Mouse (Mus musculus) right cerebral cortex, postnatal 10 days (tissue): ENCODE measurements at regions not wholly inside any gene's neighbourhood (a gene's known extent, or its start where the extent isn't known, plus 50 kb on each side); places are given as distances from the start of the nearest gene placed in this dataset.

ENCODE experiments used
- DNase-seq, 2 experiments: peaks; one replicate each; pipeline ENCODE4 v3.0.0; 2021; ENCODE audit warnings: low spot score in 2 of 2

- no peak for DNase-seq
These were observed 68.0 kb upstream of the Ppm1b start for GRCm38 (mm10) chr17:84888525-84888924.

GRCm38 (mm10) chr17:84890871-84891599 lies 65.5 kb upstream of the Ppm1b start:
- DNase-seq = peak in 1 of 2 experiments; percentile 35

- no peak for DNase-seq
These were observed 63.1 kb upstream of the Ppm1b start for GRCm38 (mm10) chr17:84893273-84894033.

- DNase-seq = no peak
These were observed 61.0 kb upstream of the Ppm1b start for GRCm38 (mm10) chr17:84895526-84895925.

- no peak for DNase-seq
These were observed 60.0 kb upstream of the Ppm1b start for GRCm38 (mm10) chr17:84896572-84896971.

- no peak for DNase-seq
These were observed 58.1 kb upstream of the Ppm1b start for GRCm38 (mm10) chr17:84898407-84898806.

GRCm38 (mm10) chr17:84903625-84904337 lies 52.8 kb upstream of the Ppm1b start:
- no peak for DNase-seq
